Mouse (Mus musculus) CD4-positive naive resting alpha-beta T cell, adult 57 days (primary cell): ENCODE results near the gene Klk1b8. TPM values are rescaled to one million over a fixed set of nuclear protein-coding genes. Genes with fewer than 3 reads are reported as not detected.

Experiments used
- total RNA-seq: library from RNA; stranded (reverse); gene quantifications from one replicate; pipeline ENCODE4 v1.2.4, GENCODE M21; 2023

The Klk1b8 gene
- total RNA-seq: not detected

GRCm38 (mm10) chr7:43950364-43950763 is at the start of gene Klk1b8:
Gene Klk1b8, plus strand, starts transcription at chr7:43950664.

GRCm38 (mm10) chr7:43933440-43933839 is 17.0 kb upstream of the Klk1b8 start, which contains the start of gene Klk15:
Gene Klk15, plus strand, starts transcription at chr7:43933740.

GRCm38 (mm10) chr7:43966451-43966850 is 16.0 kb downstream of the Klk1b8 start, which contains the start of gene Klk1b1:
Gene Klk1b1, plus strand, starts transcription at chr7:43966751.

GRCm38 (mm10) chr7:43975761-43976160 is 25.3 kb downstream of the Klk1b8 start, which contains the start of gene Klk1b9:
Gene Klk1b9, plus strand, starts transcription at chr7:43976061.

GRCm38 (mm10) chr7:43995577-43995976 is 45.1 kb downstream of the Klk1b8 start, which contains the start of gene Klk1b11:
Gene Klk1b11, plus strand, starts transcription at chr7:43995877.

Other genes with a start within 250 kb of the Klk1b8 start
- gene Klk13, start 238.1 kb upstream of the Klk1b8 start, total RNA-seq: not detected
- not detected for gene Klk12, start 181.8 kb upstream of the Klk1b8 start, total RNA-seq
- not detected for gene Klk11, start 176.1 kb upstream of the Klk1b8 start, total RNA-seq
- gene Klk10, start 169.6 kb upstream of the Klk1b8 start, total RNA-seq: not detected
- not detected for gene Klk9, start 158.8 kb upstream of the Klk1b8 start, total RNA-seq
- 123 TPM for gene Klk8, start 153.1 kb upstream of the Klk1b8 start, total RNA-seq
- gene Klk7, start 139.4 kb upstream of the Klk1b8 start, total RNA-seq: 0.41 TPM
- gene Klk6, start 126.2 kb upstream of the Klk1b8 start, total RNA-seq: not detected
- not detected for gene Klk5, start 108.7 kb upstream of the Klk1b8 start, total RNA-seq
- gene Klk4, start 69.5 kb upstream of the Klk1b8 start, total RNA-seq: not detected
- not detected for gene Klk15, start 16.9 kb upstream of the Klk1b8 start, total RNA-seq
- gene Klk1b1, start 16.1 kb downstream of the Klk1b8 start, total RNA-seq: not detected
- gene Klk1b9, start 25.4 kb downstream of the Klk1b8 start, total RNA-seq: not detected
- not detected for gene Klk1b11, start 45.2 kb downstream of the Klk1b8 start, total RNA-seq
- gene Klk1b26, start 61.5 kb downstream of the Klk1b8 start, total RNA-seq: not detected
- gene Klk1b27, start 101.6 kb downstream of the Klk1b8 start, total RNA-seq: not detected
- not detected for gene Klk1b21, start 151.7 kb downstream of the Klk1b8 start, total RNA-seq
- not detected for gene Klk1b22, start 162.0 kb downstream of the Klk1b8 start, total RNA-seq
- not detected for gene Klk1b16, start 186.1 kb downstream of the Klk1b8 start, total RNA-seq
- gene Klk1b24, start 237.6 kb downstream of the Klk1b8 start, total RNA-seq: not detected
- not detected for gene Klk1b3, start 247.5 kb downstream of the Klk1b8 start, total RNA-seq